Mouse (Mus musculus) cortical plate, adult 2 months (tissue): ENCODE measurements around the gene Zkscan17.

ENCODE experiments used
- CTCF ChIP-seq: fragments of 200-500 bp; IDR thresholded peaks from 2 replicates; pipeline ENCODE4 v1.5.1; 2011; ENCODE audit warnings: mild to moderate bottlenecking, control low read depth, low read length; ENCODE audit not compliant: insufficient read depth; ENCODE audit errors: extremely low read depth
- POLR2A ChIP-seq: fragments of 200-500 bp; IDR thresholded peaks from 2 replicates; pipeline ENCODE4 v1.6.1; 2011; ENCODE audit warnings: mild to moderate bottlenecking, low read length, control low read depth; ENCODE audit not compliant: insufficient read depth; ENCODE audit errors: extremely low read depth

GRCm38 (mm10) chr11:59562837-59563236 lies 36.3 kb upstream of the Zkscan17 start:
- TF ChIP-seq POLR2A (no peak), CTCF (no peak)
